Mouse (Mus musculus): ENCODE results near the gene Aldoart2. TPM values are rescaled to one million over a fixed set of nuclear protein-coding genes. Genes with fewer than 3 reads are reported as not detected.

The Aldoart2 gene
- polyA plus RNA-seq (2012; rRNA removed): not detected in 2 replicates
- not detected in 2 replicates for polyA plus RNA-seq (2014; fragmentation: Nextera tagmentation; extraction: Ambion mirVana)

GRCm38 (mm10) chr12:55565206-55565605, at the start of gene Aldoart2:
Aldoart2 (plus strand) TSS chr12:55565239.
- H3K27ac ChIP-seq: no peak within 1 kb of the TSS
- TF ChIP-seq EP300 (IDR thresholded peaks at IDR 0.05; ENCODE audit: low read depth) (no peak), CTCF (IDR thresholded peaks at IDR 0.05; ENCODE audit: low read depth) (no peak)
- 83% methylated on average over 19 of the region's 19 CpGs for WGBS (ENCODE audit: insufficient replicate concordance)

GRCm38 (mm10) chr12:55518061-55518738, 46.8 kb upstream of the Aldoart2 start:
- 49% methylated on average over 15 of the region's 15 CpGs for WGBS (ENCODE audit: insufficient replicate concordance)
- Histone ChIP-seq H3K27ac (no peak overlapping the region), H3K9ac (replicated peaks) (no peak overlapping the region), H3K4me2 (ENCODE audit: low read depth) (no peak overlapping the region), H3K9me3 (ENCODE audit: control insufficient read depth, low read length) (no peaks in the 10 kb centered on the region), H3K27me3 (ENCODE audit: control insufficient read depth, insufficient read depth, low read length) (no peaks in the 10 kb centered on the region; the same call in 1 of the 2 replicates), H3K4me1 (replicated peaks; ENCODE audit: control insufficient read depth in 2 of 2, insufficient read depth in 2 of 2, low read length in 1 of 2) (no peaks in the 10 kb centered on the region), H3K36me3 (replicated peaks; ENCODE audit: control insufficient read depth, insufficient read depth, low read depth) (no peaks in the 10 kb centered on the region), H3K4me3 (ENCODE audit: insufficient read depth in 1 of 2, low read depth in 2 of 2, low read length in 2 of 2) (no peak overlapping the region)
- TF ChIP-seq CTCF (IDR thresholded peaks at IDR 0.05; ENCODE audit: low read depth) (peak; percentile 89), EP300 (IDR thresholded peaks at IDR 0.05; ENCODE audit: low read depth) (no peak)
- DNase-seq (ENCODE audit: low read depth in 3 of 3, low spot score in 3 of 3) (no peak), ATAC-seq (ENCODE audit: insufficient read depth) (no peak)

More at GRCm38 (mm10) chr12:55565206-55565605, at the start of gene Aldoart2:
- Histone ChIP-seq H3K27me3 (ENCODE audit: control insufficient read depth, insufficient read depth, low read length) (no peaks in the 10 kb centered on the region), H3K9me3 (ENCODE audit: control insufficient read depth, low read length) (no peaks in the 10 kb centered on the region), H3K36me3 (replicated peaks; ENCODE audit: control insufficient read depth, insufficient read depth, low read depth) (no peaks in the 10 kb centered on the region), H3K4me3 (ENCODE audit: insufficient read depth in 1 of 2, low read depth in 2 of 2, low read length in 2 of 2) (no peak within 1 kb of the TSS), H3K4me1 (replicated peaks; ENCODE audit: control insufficient read depth in 2 of 2, insufficient read depth in 2 of 2, low read length in 1 of 2) (no peaks in the 10 kb centered on the region), H3K9ac (replicated peaks) (no peak within 1 kb of the TSS), H3K4me2 (ENCODE audit: low read depth) (no peak within 1 kb of the TSS)
- ATAC-seq (ENCODE audit: insufficient read depth) (no peak), DNase-seq (ENCODE audit: low read depth in 3 of 3, low spot score in 3 of 3) (no peak)

- TF ChIP-seq CTCF (IDR thresholded peaks at IDR 0.05; ENCODE audit: low read depth) (no peak), EP300 (IDR thresholded peaks at IDR 0.05; ENCODE audit: low read depth) (no peak)
- WGBS (ENCODE audit: insufficient replicate concordance): 53% methylated on average over 15 of the region's 15 CpGs
- H3K4me1 ChIP-seq (replicated peaks; ENCODE audit: control insufficient read depth in 2 of 2, insufficient read depth in 2 of 2, low read length in 1 of 2): no peaks in the 10 kb centered on the region
- no peaks in the 10 kb centered on the region for H3K9me3 ChIP-seq (ENCODE audit: control insufficient read depth, low read length)
- H3K9ac ChIP-seq (replicated peaks): no peak overlapping the region
- DNase-seq (ENCODE audit: low read depth in 3 of 3, low spot score in 3 of 3) (no peak), ATAC-seq (ENCODE audit: insufficient read depth) (no peak)
- H3K27ac ChIP-seq: no peak overlapping the region
- H3K27me3 ChIP-seq (ENCODE audit: control insufficient read depth, insufficient read depth, low read length): no peaks in the 10 kb centered on the region
- no peaks in the 10 kb centered on the region for H3K36me3 ChIP-seq (replicated peaks; ENCODE audit: control insufficient read depth, insufficient read depth, low read depth)
- no peak overlapping the region for H3K4me3 ChIP-seq (ENCODE audit: insufficient read depth in 1 of 2, low read depth in 2 of 2, low read length in 2 of 2)
- H3K4me2 ChIP-seq (ENCODE audit: low read depth): no peak overlapping the region
Observed at GRCm38 (mm10) chr12:55526983-55527752, 37.9 kb upstream of the Aldoart2 start.

- Histone ChIP-seq H3K9ac (replicated peaks) (no peak overlapping the region), H3K36me3 (replicated peaks; ENCODE audit: control insufficient read depth, insufficient read depth, low read depth) (no peaks in the 10 kb centered on the region), H3K27ac (no peak overlapping the region), H3K9me3 (ENCODE audit: control insufficient read depth, low read length) (no peaks in the 10 kb centered on the region), H3K4me1 (replicated peaks; ENCODE audit: control insufficient read depth in 2 of 2, insufficient read depth in 2 of 2, low read length in 1 of 2) (no peaks in the 10 kb centered on the region), H3K4me3 (ENCODE audit: insufficient read depth in 1 of 2, low read depth in 2 of 2, low read length in 2 of 2) (no peak overlapping the region), H3K27me3 (ENCODE audit: control insufficient read depth, insufficient read depth, low read length) (peaks cover 7% of the 10 kb centered on the region), H3K4me2 (ENCODE audit: low read depth) (no peak overlapping the region)
- no peak for DNase-seq (ENCODE audit: low read depth in 3 of 3, low spot score in 3 of 3)
- no peak for ATAC-seq (ENCODE audit: insufficient read depth)
- TF ChIP-seq EP300 (IDR thresholded peaks at IDR 0.05; ENCODE audit: low read depth) (no peak), CTCF (IDR thresholded peaks at IDR 0.05; ENCODE audit: low read depth) (no peak)
- 13% methylated on average over 14 of the region's 14 CpGs for WGBS (ENCODE audit: insufficient replicate concordance)
Observed at GRCm38 (mm10) chr12:55536537-55537135, 28.4 kb upstream of the Aldoart2 start.

- 67% methylated on average over 7 of the region's 7 CpGs for WGBS (ENCODE audit: insufficient replicate concordance)
Observed at GRCm38 (mm10) chr12:55537742-55538141, 27.3 kb upstream of the Aldoart2 start.

More at GRCm38 (mm10) chr12:55537742-55538141, 27.3 kb upstream of the Aldoart2 start:
- H3K4me3 ChIP-seq (ENCODE audit: insufficient read depth in 1 of 2, low read depth in 2 of 2, low read length in 2 of 2): no peak overlapping the region
- no peak for ATAC-seq (ENCODE audit: insufficient read depth)
- peaks cover 7% of the 10 kb centered on the region for H3K27me3 ChIP-seq (ENCODE audit: control insufficient read depth, insufficient read depth, low read length)
- H3K9ac ChIP-seq (replicated peaks): no peak overlapping the region
- no peak overlapping the region for H3K4me2 ChIP-seq (ENCODE audit: low read depth)
- no peak for DNase-seq (ENCODE audit: low read depth in 3 of 3, low spot score in 3 of 3)
- no peaks in the 10 kb centered on the region for H3K36me3 ChIP-seq (replicated peaks; ENCODE audit: control insufficient read depth, insufficient read depth, low read depth)
- no peak for TF ChIP-seq EP300 (IDR thresholded peaks at IDR 0.05; ENCODE audit: low read depth)
- TF ChIP-seq CTCF (IDR thresholded peaks at IDR 0.05; ENCODE audit: low read depth): no peak
- H3K9me3 ChIP-seq (ENCODE audit: control insufficient read depth, low read length): no peaks in the 10 kb centered on the region
- no peaks in the 10 kb centered on the region for H3K4me1 ChIP-seq (replicated peaks; ENCODE audit: control insufficient read depth in 2 of 2, insufficient read depth in 2 of 2, low read length in 1 of 2)
- H3K27ac ChIP-seq: no peak overlapping the region
